Mouse (Mus musculus) gastrocnemius, postnatal 10 days (tissue): Measurements from ENCODE around the gene Ush1c. TPM values are rescaled to one million over a fixed set of nuclear protein-coding genes. Genes with fewer than 3 reads are reported as not detected.
"Not testable (repeated sequence)": the region's sequence is repeated elsewhere in the genome, so short reads cannot be mapped to it uniquely, and the experiment has no call there.

ENCODE experiments used
- DNase-seq: peaks from one replicate; pipeline ENCODE4 v3.0.0; 2021; ENCODE audit warnings: mixed read lengths
- total RNA-seq, 2 experiments: library from RNA; stranded (reverse); gene quantifications; 2 replicates each; pipeline ENCODE4 v1.2.3; 2021

Gene Ush1c
- total RNA-seq, 2 experiments from 2014 or later: 1.1 to 2.0 TPM

DNA sequence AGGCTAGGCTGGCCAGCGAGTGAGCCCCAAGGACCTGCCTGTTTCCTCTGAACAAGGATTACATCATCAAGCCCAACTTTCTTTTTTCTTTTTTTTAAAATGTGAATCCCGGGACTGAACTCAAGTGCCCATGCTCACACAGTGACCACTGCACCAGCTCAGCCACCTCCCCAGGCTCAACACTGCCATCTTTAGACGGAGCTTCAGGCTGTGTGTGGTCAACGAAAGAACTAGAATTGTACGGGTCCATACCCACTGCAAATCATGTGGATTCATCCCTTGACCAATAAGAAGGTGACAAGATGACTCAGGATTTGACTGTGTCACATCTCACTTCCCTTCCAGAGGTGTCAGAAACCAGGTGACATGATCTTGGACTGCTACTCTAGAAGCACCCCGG is 33.5 kb downstream of the Ush1c start:
- no peak for DNase-seq

DNA sequence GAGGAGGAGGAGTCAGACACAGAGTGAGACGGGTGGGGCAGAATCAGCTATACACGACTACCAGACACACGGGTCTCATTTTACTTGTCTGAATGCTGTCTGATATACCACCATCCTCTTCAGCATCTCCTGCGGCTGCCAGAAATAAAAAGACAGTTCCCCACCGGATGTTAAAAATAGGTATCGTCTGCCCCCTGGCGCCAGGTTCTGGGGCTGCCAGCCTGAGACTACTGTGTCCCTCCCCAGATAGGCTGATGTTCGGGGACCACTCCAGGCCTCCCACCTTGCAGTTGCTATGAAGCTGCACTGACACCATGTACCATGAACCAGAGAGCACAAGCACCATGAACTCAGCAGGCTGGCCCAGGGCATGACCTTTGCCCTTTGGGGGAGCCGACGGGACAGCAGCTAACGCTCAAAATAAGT is 34.2 kb downstream of the Ush1c start:
- peak; percentile 47 for DNase-seq

DNA sequence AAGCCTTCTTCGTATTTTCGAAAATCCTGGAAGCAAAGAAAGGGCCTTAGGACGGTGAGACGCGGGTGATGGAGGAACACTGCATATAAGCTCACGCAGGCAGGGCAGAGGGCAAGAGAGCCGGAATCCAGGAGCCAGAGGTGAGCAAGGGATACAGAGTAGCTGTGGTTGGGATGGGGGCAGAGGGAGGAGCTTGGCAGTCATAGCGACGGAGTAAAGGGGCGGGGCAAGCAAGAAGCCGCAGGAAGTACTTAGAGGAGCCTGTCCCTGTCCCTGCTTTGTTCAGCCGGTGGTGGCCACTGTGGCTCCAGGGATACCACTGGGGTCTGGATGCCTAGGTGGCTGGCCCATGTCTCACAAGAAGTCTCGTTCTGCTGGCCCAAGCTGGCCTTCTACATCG is 36.7 kb downstream of the Ush1c start:
- DNase-seq: no peak

DNA sequence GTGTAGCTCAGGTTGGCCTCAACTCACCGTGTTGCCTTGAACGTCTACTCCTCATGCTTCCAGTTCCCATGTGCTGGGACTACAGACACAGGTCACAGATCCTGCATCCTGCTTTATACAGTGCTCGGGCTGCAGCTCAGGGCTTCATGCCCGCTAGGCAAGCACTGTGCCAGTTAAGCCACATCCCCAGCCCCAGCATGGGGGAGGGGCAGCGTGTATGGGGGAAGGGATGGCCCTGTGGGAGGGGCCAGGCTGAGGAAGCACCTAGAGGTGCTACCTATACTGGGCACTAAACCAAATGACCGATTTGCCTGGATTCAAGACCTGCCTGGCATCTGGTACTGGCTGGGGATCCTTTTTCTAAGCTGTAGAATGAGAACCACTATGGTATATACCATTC is 38.3 kb downstream of the Ush1c start:
- no peak for DNase-seq

DNA sequence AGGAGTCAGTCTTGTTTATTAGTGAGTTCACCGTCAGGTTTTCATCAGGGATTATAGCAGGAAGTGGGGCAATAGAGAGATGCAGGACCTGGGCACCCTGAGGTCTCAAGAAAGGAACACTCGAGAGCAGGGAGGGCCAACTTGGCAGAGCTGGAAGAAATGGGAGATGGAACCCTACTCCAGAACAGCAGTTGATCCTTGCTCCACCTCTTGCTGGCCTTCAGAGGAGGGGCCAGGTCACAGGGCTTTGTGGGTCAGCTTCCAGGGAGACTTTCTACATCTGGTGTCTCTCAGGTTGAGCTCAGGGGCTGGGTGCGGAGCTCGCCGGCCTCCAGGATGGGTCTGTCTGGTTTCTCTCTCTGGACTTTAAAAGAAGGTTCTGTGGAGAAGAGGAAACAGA is 42.9 kb downstream of the Ush1c start:
- DNase-seq: no peak

DNA sequence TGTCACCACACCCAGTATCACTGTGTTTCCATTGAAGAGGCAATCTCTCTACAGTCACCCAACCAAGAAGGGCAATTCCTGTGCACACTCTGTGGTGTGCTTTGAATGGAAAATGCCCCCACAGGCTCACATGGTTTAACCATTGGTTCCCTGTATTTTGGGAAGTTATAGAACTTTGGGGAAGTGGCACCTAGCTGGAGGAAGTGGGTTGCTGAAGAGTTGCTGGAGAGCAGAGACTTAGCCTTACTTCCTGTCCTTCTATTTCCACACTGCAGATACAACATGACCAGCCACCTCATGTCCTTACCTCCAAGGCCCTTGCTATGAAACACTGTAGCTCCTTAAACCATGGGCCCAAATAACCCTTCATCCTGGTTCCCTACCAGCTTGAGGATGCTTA is 54.1 kb downstream of the Ush1c start:
- DNase-seq: no peak

DNA sequence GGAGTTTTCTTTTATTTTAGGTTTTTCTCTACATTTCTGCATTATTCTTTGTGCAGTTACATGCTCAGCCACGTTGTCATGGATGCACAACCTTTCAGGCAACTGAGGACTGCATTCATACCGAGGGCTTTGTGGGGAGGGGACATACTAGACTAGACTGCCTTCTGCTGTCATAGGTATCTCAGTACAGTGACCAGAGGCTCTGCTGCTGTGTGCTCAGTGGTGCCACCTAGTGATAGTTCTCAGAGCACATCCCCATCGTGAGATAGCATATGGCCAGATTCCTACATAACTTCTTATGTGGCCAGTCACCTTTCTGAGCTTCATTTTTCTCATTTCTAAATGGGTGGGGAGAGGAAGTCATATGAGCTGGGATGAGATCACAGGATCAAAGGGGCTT is 56.7 kb downstream of the Ush1c start:
- DNase-seq: peak; percentile 50

DNA sequence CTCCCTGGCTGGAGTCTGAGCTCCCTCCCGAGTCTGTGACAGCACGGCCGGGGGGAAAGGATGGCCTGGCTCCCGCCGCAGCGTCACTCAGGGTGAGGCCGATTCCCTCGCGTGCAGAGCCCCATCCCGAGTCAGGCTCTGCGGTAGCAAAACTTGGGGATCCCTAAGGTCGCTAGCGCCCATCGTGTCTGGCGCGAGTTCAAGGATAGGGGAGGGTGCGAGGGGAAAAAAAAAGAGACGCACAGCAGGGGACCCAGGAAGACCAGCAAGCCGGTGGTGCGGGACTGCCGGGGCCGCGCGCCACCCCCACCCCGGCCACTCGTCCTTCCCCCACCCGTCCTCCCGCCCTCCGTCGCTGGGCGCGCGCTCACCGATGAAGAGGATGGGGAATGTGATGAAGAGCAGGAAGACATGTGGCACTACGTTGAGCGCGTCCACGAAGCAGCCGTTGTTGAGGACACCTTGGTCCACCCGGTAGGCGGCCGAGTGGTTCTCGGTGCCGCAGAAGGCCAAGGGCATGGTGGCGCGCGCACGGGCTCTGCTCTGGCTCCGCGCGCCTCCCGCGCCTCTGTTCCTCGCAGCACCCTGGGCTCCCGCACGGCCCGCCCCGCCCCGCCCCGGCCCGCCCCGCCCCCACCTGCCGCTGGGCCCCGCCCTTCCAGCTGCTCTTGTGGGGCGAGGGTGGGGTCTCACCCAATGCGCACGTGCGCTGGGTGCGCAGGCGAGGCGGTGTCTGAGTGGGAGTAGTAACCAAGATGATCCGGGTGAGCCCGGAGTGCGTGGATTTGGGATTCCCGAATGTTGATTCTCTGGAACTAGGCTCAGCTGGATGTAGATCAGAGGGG is 58.6 kb downstream of the Ush1c start, which contains the start of gene Abcc8:
Gene Abcc8, minus strand, starts transcription at position 603 of the 845 bp plus-strand sequence.
- DNase-seq: no peak

DNA sequence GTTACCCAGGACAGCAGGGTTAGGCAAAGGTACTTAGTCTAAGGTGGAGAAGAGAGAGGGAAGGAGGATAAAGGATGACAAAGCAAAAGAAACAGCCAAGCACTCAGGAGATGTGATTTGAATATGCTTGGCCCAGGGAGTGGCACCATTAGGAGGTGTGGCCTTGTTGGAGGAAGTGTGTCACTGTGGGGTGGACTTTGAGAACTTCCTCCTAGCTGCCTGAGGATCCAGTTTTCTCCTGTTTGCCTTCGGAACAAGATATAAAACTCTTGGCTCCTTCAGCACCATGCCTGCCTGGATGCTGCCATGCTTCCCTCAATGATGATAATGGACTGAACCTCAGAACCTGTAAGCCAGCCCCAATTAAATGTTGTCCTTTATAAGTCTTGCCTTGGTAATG is 69.3 kb downstream of the Ush1c start:
- DNase-seq: not testable (repeated sequence)

DNA sequence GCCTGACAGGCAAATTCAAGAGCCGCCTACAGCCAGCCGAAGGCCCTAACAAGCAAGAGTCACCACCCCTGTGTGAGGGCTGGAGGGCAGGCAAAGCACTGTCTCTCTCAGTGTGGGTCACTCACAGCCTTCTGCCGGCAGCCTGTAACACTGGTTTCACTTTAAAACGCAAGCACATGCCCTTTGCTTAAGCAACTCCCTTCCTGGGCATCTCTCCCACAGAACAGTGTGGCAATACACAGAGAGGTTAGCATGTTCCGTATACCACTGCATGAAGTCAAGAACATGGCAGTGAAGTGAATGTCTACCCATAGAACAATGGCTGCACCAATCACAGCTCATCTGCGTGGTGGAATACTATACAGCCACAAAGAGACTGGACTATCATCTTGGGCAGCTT is 69.9 kb downstream of the Ush1c start:
- no peak for DNase-seq

DNA sequence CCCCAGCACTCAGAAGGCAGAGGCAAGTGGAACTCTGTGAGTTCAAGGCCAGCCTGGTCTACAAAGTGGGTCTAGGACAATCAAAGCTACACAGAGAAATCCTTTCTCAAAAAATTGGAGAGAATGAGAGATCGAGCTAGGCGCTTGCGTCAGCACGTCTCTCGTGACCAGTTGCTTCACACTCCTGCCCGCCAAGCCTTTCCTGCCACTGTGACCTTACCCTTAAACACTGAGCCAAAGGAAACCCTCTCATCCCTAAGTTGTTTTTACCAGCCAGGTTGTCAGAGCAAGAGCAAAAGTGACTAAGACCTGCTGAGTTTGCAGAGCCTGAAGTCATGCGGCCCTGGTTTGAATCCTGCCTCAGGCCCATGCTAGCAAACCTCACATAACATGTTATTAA is 70.4 kb downstream of the Ush1c start:
- no peak for DNase-seq

DNA sequence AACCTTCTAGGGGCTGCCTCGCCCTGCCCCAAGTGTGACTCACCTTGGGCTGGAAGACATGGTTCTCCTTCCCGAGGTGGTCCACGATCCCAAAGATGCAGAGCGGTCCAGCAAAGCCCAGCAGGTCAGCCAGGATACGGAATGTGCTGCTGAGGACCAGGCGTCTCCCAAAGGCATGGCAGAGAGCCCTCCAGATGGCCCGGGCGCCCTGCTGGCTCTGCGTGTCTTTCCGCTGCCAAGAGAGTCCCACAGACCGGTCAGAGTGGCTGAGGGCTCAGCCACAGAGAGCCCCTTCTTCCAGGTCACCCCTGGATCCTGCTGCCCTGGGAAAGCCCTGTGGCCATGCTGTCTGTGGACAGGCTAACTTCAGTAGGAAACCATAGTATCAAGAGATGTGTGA is 72.4 kb downstream of the Ush1c start:
- DNase-seq: no peak

DNA sequence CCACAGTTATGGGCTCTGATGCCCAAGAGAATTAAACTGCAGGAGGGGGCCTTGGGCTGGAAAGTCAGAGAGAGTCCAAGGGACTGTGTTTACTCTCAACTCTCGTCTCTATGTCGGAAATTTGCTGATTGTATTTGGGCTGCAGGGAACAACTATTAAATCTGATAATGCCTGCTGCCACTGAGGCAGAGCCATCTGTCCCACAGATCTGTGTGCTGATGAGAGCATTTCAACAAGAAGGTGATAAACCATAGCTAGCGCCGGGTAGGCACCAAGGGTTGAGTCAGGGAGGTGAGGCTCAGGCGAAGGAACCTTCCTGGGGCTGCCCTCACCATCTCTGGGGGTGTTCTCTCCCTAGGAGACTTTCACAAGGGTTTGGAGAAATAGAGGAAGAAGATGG is 75.6 kb downstream of the Ush1c start:
- no peak for DNase-seq

DNA sequence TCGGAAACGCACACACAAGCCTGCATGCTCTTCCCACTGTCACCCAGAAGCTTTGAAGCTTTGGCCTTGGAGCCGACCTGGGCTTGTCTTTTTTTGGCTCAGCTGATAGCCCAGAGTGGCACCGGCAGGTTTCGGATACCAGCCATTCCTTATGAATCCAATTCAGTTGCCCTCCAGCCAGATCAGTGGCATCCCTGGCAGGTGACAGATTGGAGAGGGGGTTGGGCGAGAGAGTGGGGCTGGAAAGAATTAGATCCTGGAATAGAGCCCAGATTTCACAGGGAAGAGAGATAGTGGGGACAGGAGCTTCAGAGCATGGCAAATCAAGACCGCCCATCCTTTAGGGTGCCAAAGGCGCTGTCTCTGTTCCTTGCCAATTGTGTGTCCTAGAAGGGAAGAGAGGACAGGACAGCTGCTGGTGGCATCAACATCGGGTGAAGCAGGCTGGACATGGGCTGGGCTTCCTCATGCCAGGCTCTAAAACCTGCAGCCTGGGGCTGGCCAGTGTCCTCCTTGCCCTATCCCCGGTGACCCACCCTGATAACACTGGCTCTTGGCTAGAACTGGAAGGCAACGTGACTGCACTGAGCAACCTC is 76.1 kb downstream of the Ush1c start:
- peak; percentile 21 for DNase-seq

DNA sequence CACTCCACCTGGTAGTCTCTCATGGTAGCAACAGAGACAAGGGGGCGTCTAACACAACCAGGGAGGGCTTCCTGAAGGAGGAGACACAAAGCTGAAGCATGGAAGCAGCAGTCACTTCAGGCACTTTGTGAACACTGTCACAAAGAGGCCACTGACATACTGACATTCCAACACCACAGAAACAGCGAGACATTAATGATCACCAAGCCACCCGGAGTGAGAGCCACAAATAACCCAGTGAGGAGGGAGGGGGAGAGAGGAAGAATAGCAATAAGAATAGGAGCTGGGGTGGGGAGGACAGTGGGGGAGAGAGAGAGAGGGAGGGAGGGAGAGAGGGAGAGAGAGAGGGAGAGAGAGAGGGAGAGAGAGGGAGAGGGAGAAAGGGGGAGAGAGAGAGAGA is 76.7 kb downstream of the Ush1c start:
- DNase-seq: no peak

DNA sequence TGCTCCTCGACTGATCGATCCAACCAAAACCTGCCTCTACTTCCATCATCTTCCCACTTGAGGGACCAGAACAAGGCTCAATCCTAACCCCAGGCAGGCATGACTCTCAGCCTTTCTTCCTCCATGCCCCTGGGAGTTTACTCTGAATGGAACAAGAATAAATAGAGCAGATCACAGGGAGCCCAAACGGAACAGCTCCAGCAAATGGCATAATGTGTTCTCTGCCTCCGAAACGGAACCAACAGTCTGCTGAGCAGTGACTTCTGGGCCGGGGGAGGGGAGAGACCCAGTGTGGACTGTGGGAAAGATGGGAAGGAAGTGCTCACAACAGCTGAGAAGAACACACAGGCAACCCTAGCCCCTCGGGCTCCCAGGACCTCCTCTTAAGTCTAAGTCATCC is 80.6 kb downstream of the Ush1c start:
- no peak for DNase-seq

DNA sequence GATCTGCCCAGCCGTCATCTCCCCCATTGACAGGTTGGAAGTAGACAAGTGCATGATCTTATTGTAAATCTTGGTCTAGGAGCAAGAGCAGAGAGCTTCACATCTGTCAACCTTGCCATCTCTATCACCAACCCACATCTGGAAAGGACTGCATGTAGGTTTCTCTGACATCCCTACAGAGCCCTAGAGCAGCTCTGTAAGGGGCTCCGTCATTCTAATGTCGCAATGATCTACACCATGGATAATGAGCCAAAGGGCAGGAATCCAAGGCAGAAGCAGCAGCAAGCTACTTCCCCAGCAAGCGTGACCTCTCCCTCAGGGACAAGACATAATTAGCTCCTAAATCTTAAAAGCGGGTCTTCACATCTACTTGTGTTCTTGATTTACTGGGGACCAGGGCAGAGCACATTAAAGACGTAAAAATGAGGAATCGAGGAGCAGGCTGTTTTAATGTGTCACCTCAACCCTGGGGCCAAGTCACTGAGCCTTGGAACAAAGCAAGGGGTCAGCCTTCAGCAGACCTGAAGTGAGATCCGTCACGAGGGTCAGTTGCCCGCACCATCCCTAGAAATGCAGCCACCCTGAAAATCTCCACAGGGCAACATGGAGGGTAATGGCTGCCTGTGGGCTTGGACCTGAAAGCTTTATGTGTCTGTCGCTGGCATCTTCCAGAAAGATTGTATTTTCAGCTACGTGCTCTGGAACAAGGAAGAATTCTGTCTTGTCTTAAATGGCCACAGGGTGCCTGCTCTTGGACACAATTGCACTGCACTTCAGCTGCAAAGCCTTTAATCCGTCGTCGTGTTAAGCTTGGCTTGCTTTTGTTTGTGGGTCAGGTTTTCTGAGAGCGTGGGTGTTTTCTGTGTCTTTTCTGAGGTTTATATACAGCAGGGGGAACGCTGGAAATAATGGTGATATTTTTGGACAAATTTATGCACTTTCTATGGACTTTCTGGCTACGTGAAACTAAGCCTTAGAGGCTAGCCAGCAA is 83.5 kb downstream of the Ush1c start:
- DNase-seq: no peak

DNA sequence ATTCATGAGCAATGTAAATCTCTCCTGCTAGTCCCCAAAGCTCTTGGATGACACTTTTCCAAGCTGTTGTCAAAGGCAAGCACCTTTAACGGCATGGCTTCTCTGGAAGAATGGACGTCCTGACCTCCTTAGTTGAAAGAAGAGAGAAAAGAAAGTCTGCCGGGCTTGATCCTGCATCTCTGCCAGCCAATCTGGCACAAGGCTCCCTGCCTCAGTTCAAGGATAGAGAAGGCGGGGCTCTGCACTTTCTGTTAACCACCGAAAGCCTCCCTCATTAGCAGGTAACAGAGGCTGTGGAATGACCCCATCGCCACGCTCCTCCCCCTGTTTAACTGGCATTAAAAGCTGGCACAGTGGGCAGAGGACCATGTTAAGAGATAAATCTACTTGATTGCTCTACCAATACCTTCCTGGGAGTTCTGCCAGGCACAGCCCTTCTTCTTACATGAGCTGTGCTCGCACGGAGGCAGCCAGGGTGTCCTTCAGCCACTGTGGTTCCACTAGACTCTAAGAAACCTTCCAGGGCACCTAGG is 85.4 kb downstream of the Ush1c start:
- no peak for DNase-seq

DNA sequence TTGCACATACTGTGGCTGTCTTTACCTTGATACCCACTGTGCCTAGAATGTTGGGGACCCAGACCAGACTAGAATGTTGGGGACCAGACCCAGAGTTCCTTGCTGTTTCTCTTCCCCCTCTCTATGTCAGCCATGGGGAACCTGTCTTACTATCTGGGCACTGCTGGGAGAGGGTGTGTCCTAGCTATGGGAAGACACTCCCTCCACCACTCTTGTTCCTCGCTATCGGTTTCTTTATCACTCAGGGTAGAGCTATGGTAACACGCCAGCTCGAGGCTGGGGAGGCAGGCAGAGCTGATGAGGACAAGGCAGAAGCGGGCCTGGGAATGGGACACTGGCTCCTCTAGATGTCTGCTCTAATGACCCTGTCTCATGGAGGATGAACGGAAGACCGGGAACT is 90.9 kb downstream of the Ush1c start:
- no peak for DNase-seq

DNA sequence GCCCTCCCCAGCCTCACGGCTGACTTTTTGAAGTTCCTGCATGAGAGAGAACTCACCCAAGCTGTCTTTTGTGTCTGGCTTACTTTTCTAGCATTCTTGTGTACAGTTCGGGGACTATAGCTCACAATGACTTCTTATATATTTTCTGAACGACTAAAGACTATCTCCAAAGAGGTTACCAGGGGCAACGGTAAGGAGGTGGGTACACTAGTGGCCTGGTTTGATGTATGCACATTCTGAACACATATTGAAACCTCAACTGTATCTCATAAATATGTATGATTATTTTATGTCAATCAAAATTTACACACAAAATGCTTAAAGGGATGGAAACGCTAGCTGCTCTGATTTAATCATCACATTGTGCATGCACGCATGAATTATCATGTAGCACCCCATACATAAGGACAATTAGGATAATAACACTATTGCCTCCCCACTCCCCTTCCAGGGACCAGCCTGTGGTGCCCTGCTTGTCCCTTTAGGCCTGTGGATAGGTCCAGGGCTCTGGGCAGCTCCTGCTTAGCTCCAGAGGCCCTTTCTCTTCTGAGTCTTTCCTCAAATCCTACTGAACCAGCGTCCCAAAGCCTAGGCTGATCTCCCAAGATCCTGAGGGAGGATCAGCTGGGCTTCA is 91.5 kb downstream of the Ush1c start:
- no peak for DNase-seq
